Comparison of ENCODE assay signal across 8 mouse cellular contexts in the genomic region with DNA sequence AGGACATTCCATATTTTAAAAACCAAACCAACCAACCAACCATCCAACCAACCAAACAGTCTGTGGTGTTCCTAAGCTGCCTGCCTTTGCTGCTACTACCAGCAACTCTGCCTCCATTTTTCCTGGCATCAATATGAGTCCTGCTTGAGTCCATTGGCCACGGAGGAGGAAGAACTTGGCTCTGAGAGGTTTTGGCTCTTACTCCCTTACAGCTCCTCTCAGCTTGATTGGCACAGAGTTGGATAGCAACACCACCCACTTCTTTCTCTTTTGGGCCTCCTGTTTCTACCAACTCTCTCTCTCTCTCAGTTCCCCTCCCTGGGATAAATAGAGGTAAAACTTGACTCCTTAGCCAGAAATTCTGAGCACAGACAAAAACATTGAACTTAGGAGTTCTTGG.
A peak's percentile ranks its signal among the peaks of the same experiment; 100 is the strongest.
DNase-seq lines count a peak whose midpoint lies in the region; ATAC-seq lines count a peak whose summit lies in the region.

No protein-coding gene starts in this region.

- H3K9ac ChIP-seq in heart, embryonic 11.5 days (ENCODE audit: low read depth, low read length): no peak overlapping the region
- no peak overlapping the region for H3K9ac ChIP-seq in kidney, embryonic 16.5 days (replicated peaks; ENCODE audit: low read length)
- H3K9ac ChIP-seq in midbrain, embryonic 16.5 days (ENCODE audit: low read depth, low read length): no peak overlapping the region

- H3K4me1 ChIP-seq in heart, embryonic 11.5 days (ENCODE audit: control insufficient read depth, insufficient read depth, low read length): no peaks in the 10 kb centered on the region
- H3K4me1 ChIP-seq in kidney, embryonic 16.5 days (ENCODE audit: insufficient read depth, low read length): no peaks in the 10 kb centered on the region
- H3K4me1 ChIP-seq in midbrain, embryonic 16.5 days (ENCODE audit: control insufficient read depth, insufficient read depth, low read length): no peaks in the 10 kb centered on the region
- no peaks in the 10 kb centered on the region for H3K4me1 ChIP-seq in hindbrain, embryonic 10.5 days (replicated peaks)

- H3K9me3 ChIP-seq in heart, embryonic 11.5 days (replicated peaks; ENCODE audit: control insufficient read depth, low read length): no peaks in the 10 kb centered on the region
- H3K9me3 ChIP-seq in kidney, embryonic 16.5 days (ENCODE audit: low read length): no peaks in the 10 kb centered on the region
- no peaks in the 10 kb centered on the region for H3K9me3 ChIP-seq in midbrain, embryonic 16.5 days (replicated peaks; ENCODE audit: control insufficient read depth, low read length, poor library complexity, severe bottlenecking)
- no peaks in the 10 kb centered on the region for H3K9me3 ChIP-seq in hindbrain, embryonic 10.5 days

- no peaks in the 10 kb centered on the region for H3K36me3 ChIP-seq in heart, embryonic 11.5 days (ENCODE audit: control insufficient read depth, insufficient read depth, low read length)
- no peaks in the 10 kb centered on the region for H3K36me3 ChIP-seq in kidney, embryonic 16.5 days (ENCODE audit: insufficient read depth, low read length)
- H3K36me3 ChIP-seq in midbrain, embryonic 16.5 days (ENCODE audit: control insufficient read depth, insufficient read depth, low read length): no peaks in the 10 kb centered on the region
- H3K36me3 ChIP-seq in hindbrain, embryonic 10.5 days: no peaks in the 10 kb centered on the region

- peak; percentile 25 to 34 for DNase-seq in heart, adult 18-20 months
- peak; percentile 86 for DNase-seq in brain, adult 2 months (ENCODE audit: low read depth, low spot score)
- DNase-seq in cerebellum, postnatal 25 days: peak; percentile 66 to 70
- DNase-seq in left cerebral cortex, adult 18-20 months (ENCODE audit: low spot score in 2 of 2): peak; percentile 28 to 39
- no peak for DNase-seq in hindbrain, embryonic 10.5 days (ENCODE audit: low spot score)

- H3K4me3 ChIP-seq in heart, embryonic 11.5 days (ENCODE audit: low read depth, low read length): no peak overlapping the region
- H3K4me3 ChIP-seq in kidney, embryonic 16.5 days (ENCODE audit: low read length): no peak overlapping the region
- no peak overlapping the region for H3K4me3 ChIP-seq in midbrain, embryonic 16.5 days (ENCODE audit: low read depth, low read length)
- H3K4me3 ChIP-seq in hindbrain, embryonic 10.5 days: no peak overlapping the region

- 73% methylated on average over 1 of the region's 1 CpGs for WGBS in heart, embryonic 11.5 days (ENCODE audit: insufficient replicate concordance)
- WGBS in kidney, embryonic 16.5 days: 63% methylated on average over 1 of the region's 1 CpGs
- 65% methylated on average over 1 of the region's 1 CpGs for WGBS in midbrain, embryonic 16.5 days
- WGBS in hindbrain, embryonic 10.5 days: 62% methylated on average over 1 of the region's 1 CpGs

- no peak for ATAC-seq in heart, embryonic 11.5 days (replicated peaks; ENCODE audit: insufficient number of reproducible peaks, low FRiP score, low TSS enrichment)
- ATAC-seq in kidney, embryonic 16.5 days (ENCODE audit: low FRiP score, low TSS enrichment): no peak
- ATAC-seq in midbrain, embryonic 16.5 days: no peak

- H3K4me2 ChIP-seq in heart, embryonic 11.5 days: no peak overlapping the region
- H3K4me2 ChIP-seq in kidney, embryonic 16.5 days (replicated peaks; ENCODE audit: low read depth, low read length): no peak overlapping the region
- no peak overlapping the region for H3K4me2 ChIP-seq in midbrain, embryonic 16.5 days (ENCODE audit: low read length)

- H3K27ac ChIP-seq in heart, embryonic 11.5 days (ENCODE audit: low read depth, low read length): no peak overlapping the region
- H3K27ac ChIP-seq in kidney, embryonic 16.5 days (ENCODE audit: low read length): no peak overlapping the region
- H3K27ac ChIP-seq in midbrain, embryonic 16.5 days (ENCODE audit: low read length): no peak overlapping the region
- H3K27ac ChIP-seq in hindbrain, embryonic 10.5 days: no peak overlapping the region

- H3K27me3 ChIP-seq in heart, embryonic 11.5 days (ENCODE audit: control insufficient read depth, insufficient read depth, low read length): no peaks in the 10 kb centered on the region
- no peaks in the 10 kb centered on the region for H3K27me3 ChIP-seq in kidney, embryonic 16.5 days (ENCODE audit: insufficient read depth, low read length)
- no peaks in the 10 kb centered on the region for H3K27me3 ChIP-seq in midbrain, embryonic 16.5 days (ENCODE audit: control insufficient read depth, insufficient read depth, low read depth, low read length)
- no peaks in the 10 kb centered on the region for H3K27me3 ChIP-seq in hindbrain, embryonic 10.5 days (ENCODE audit: insufficient read depth, poor library complexity, severe bottlenecking)
